Mouse (Mus musculus) hindbrain, embryonic 15.5 days (tissue): ENCODE measurements around the gene Ccdc85b. TPM values are rescaled to one million over a fixed set of nuclear protein-coding genes. Genes with fewer than 3 reads are reported as not detected.

Experiments used
- ATAC-seq: fragments of 200-750 bp; cut with Nextera tagmentation; 2 replicates; pipeline ENCODE4 v1.8.0; 2017; ENCODE audit warnings: low read depth, moderate number of reproducible peaks, moderate TSS enrichment; ENCODE audit not compliant: low FRiP score
- H3K27ac ChIP-seq: fragments of 300-500 bp; sonication (generic); replicated peaks from 2 replicates; pipeline ENCODE4 v1.5.1; 2015; ENCODE audit warnings: mild to moderate bottlenecking, inconsistent platforms
- H3K27me3 ChIP-seq: fragments of 300-500 bp; sonication (generic); 2 replicates; pipeline ENCODE4 v1.6.1; 2015; ENCODE audit warnings: control low read depth, inconsistent platforms
- H3K36me3 ChIP-seq: fragments of 300-500 bp; sonication (generic); 2 replicates; pipeline ENCODE4 v1.6.1; 2015; ENCODE audit warnings: control low read depth, inconsistent platforms
- H3K4me1 ChIP-seq: fragments of 300-500 bp; sonication (generic); replicated peaks from 2 replicates; pipeline ENCODE4 v1.6.1; 2015; ENCODE audit warnings: control low read depth, inconsistent platforms
- H3K4me2 ChIP-seq: fragments of 300-500 bp; sonication (generic); 2 replicates; pipeline ENCODE4 v1.6.1; 2015; ENCODE audit warnings: moderate library complexity, mild to moderate bottlenecking, inconsistent platforms
- H3K4me3 ChIP-seq: fragments of 300-500 bp; sonication (generic); 2 replicates; pipeline ENCODE4 v1.5.1; 2015; ENCODE audit warnings: mild to moderate bottlenecking, inconsistent platforms
- H3K9ac ChIP-seq: fragments of 300-500 bp; sonication (generic); 2 replicates; pipeline ENCODE4 v1.6.1; 2015; ENCODE audit warnings: inconsistent platforms
- H3K9me3 ChIP-seq: fragments of 300-500 bp; sonication (generic); 2 replicates; pipeline ENCODE4 v1.6.1; 2016; ENCODE audit warnings: control low read depth, inconsistent platforms
- WGBS: fragments of 180-500 bp; shearing (Covaris S2); methylation state at CpG from one replicate; pipeline ENCODE4 v1.1.7; 2015; 5-methylcytosine and 5-hydroxymethylcytosine counted together
- polyA plus RNA-seq: library from polyadenylated mRNA; unstranded; fragments of >200 nt; fragmentation: Nextera tagmentation; extraction: Ambion mirVana; gene quantifications from 2 replicates; pipeline ENCODE4 v1.2.1, GENCODE M21; 2015

Ccdc85b gene
- polyA plus RNA-seq, 1 experiment from 2014 or later, result 14.0 TPM

- Histone ChIP-seq H3K9ac (peak overlapping the region; percentile 79), H3K4me3 (peak overlapping the region; percentile 82), H3K27me3 (no peaks in the 10 kb centered on the region; the same call in 1 of the 2 replicates), H3K4me2 (peak overlapping the region; percentile 95), H3K9me3 (no peaks in the 10 kb centered on the region), H3K4me1 (peaks cover 45% of the 10 kb centered on the region), H3K27ac (no peak overlapping the region), H3K36me3 (peaks cover 28% of the 10 kb centered on the region)
- WGBS, result 94% methylated on average over 6 of the region's 6 CpGs
- no peak for ATAC-seq
These were observed 3.7 kb upstream of the Ccdc85b start for GRCm38 (mm10) chr19:5461411-5461810.

- Histone ChIP-seq H3K27me3 (no peaks in the 10 kb centered on the region; the same call in 1 of the 2 replicates), H3K9me3 (no peaks in the 10 kb centered on the region), H3K27ac (peak within 1 kb of the TSS; percentile 82), H3K9ac (peak within 1 kb of the TSS; percentile 79), H3K4me3 (peak within 1 kb of the TSS; percentile 82), H3K36me3 (peaks cover 20% of the 10 kb centered on the region), H3K4me1 (peaks cover 54% of the 10 kb centered on the region), H3K4me2 (peak within 1 kb of the TSS; percentile 95)
- under 1% methylated on average over 32 of the region's 32 CpGs for WGBS
- ATAC-seq, result peak; percentile 65
These were observed 2.8 kb upstream of the Ccdc85b start, which contains the start of gene Fibp for GRCm38 (mm10) chr19:5460465-5460911. Gene Fibp (plus strand): TSS chr19:5460615.

GRCm38 (mm10) chr19:5459896-5460295, 2.2 kb upstream of the Ccdc85b start:
- WGBS, result 26% methylated on average over 3 of the region's 3 CpGs
- Histone ChIP-seq H3K9ac (peak overlapping the region; percentile 79), H3K4me1 (peaks cover 60% of the 10 kb centered on the region), H3K9me3 (no peaks in the 10 kb centered on the region), H3K27ac (peak overlapping the region; percentile 82), H3K27me3 (no peaks in the 10 kb centered on the region; the same call in 1 of the 2 replicates), H3K4me2 (peak overlapping the region; percentile 95), H3K36me3 (peaks cover 14% of the 10 kb centered on the region), H3K4me3 (peak overlapping the region; percentile 82)
- ATAC-seq, result no peak

- Histone ChIP-seq H3K27ac (no peak overlapping the region), H3K27me3 (no peaks in the 10 kb centered on the region; the same call in 1 of the 2 replicates), H3K36me3 (peaks cover 12% of the 10 kb centered on the region), H3K9ac (no peak overlapping the region), H3K4me1 (peaks cover 57% of the 10 kb centered on the region), H3K4me2 (no peak overlapping the region), H3K9me3 (no peaks in the 10 kb centered on the region), H3K4me3 (no peak overlapping the region)
- ATAC-seq, result no peak
- WGBS, result 70% methylated on average over 7 of the region's 7 CpGs
These were observed 1.3 kb upstream of the Ccdc85b start for GRCm38 (mm10) chr19:5459019-5459418.

- under 1% methylated on average over 69 of the region's 70 CpGs for WGBS
- Histone ChIP-seq H3K36me3 (no peaks in the 10 kb centered on the region), H3K9ac (peak overlapping the region; percentile 89), H3K27me3 (no peaks in the 10 kb centered on the region; the same call in 1 of the 2 replicates), H3K9me3 (no peaks in the 10 kb centered on the region), H3K27ac (peak overlapping the region; percentile 97), H3K4me3 (peak overlapping the region; percentile 81), H3K4me2 (peak overlapping the region; percentile 84), H3K4me1 (peaks cover 52% of the 10 kb centered on the region)
- peak; percentile 93 for ATAC-seq
These were observed 560 bp downstream of the Ccdc85b start for GRCm38 (mm10) chr19:5456922-5457745.

- H3K4me3 ChIP-seq, result peak overlapping the region; percentile 81
These were observed 1.3 kb downstream of the Ccdc85b start for GRCm38 (mm10) chr19:5456241-5456921.

GRCm38 (mm10) chr19:5455568-5455967, 2.1 kb downstream of the Ccdc85b start:
- H3K4me2 ChIP-seq, result peak overlapping the region; percentile 84
- H3K9ac ChIP-seq, result peak overlapping the region; percentile 89
- no peaks in the 10 kb centered on the region for H3K36me3 ChIP-seq
- 0 out of 2 replicates have a peak overlapping the region, but pooled peaks have one; percentile 6 for H3K27ac ChIP-seq
- peaks cover 9% of the 10 kb centered on the region for H3K27me3 ChIP-seq
- peaks cover 39% of the 10 kb centered on the region for H3K4me1 ChIP-seq
- ATAC-seq, result no peak
- 52% methylated on average over 8 of the region's 8 CpGs for WGBS
- H3K4me3 ChIP-seq, result peak overlapping the region; percentile 81
- H3K9me3 ChIP-seq, result no peaks in the 10 kb centered on the region

More at GRCm38 (mm10) chr19:5456241-5456921, 1.3 kb downstream of the Ccdc85b start:
- H3K27me3 ChIP-seq, result peaks cover 4% of the 10 kb centered on the region
- peaks cover 45% of the 10 kb centered on the region for H3K4me1 ChIP-seq
- peak overlapping the region; percentile 84 for H3K4me2 ChIP-seq
- H3K9ac ChIP-seq, result peak overlapping the region; percentile 89
- ATAC-seq, result no peak; the same call in 1 of the 2 replicates
- H3K9me3 ChIP-seq, result no peaks in the 10 kb centered on the region
- WGBS, result 6% methylated on average over 26 of the region's 26 CpGs
- peak overlapping the region; percentile 97 for H3K27ac ChIP-seq
- H3K36me3 ChIP-seq, result no peaks in the 10 kb centered on the region

- Histone ChIP-seq H3K9me3 (no peaks in the 10 kb centered on the region), H3K9ac (peak overlapping the region; percentile 89; the same call in 1 of the 2 replicates), H3K4me1 (peaks cover 37% of the 10 kb centered on the region), H3K27ac (0 out of 2 replicates have a peak overlapping the region, but pooled peaks have one; percentile 6), H3K4me3 (peak overlapping the region; percentile 81; the same call in 1 of the 2 replicates), H3K4me2 (peak overlapping the region; percentile 84), H3K27me3 (peaks cover 14% of the 10 kb centered on the region), H3K36me3 (no peaks in the 10 kb centered on the region)
- WGBS, result 83% methylated on average over 12 of the region's 12 CpGs
- ATAC-seq, result no peak
These were observed 2.7 kb downstream of the Ccdc85b start for GRCm38 (mm10) chr19:5455037-5455436.

GRCm38 (mm10) chr19:5451766-5452165, 5.9 kb downstream of the Ccdc85b start:
- Histone ChIP-seq H3K27ac (no peak overlapping the region), H3K4me2 (no peak overlapping the region), H3K36me3 (no peaks in the 10 kb centered on the region), H3K4me1 (peaks cover 44% of the 10 kb centered on the region), H3K9me3 (no peaks in the 10 kb centered on the region), H3K4me3 (no peak overlapping the region), H3K9ac (no peak overlapping the region), H3K27me3 (peaks cover 47% of the 10 kb centered on the region)
- 79% methylated on average over 6 of the region's 6 CpGs for WGBS
- no peak for ATAC-seq

GRCm38 (mm10) chr19:5449673-5450072, 8.0 kb downstream of the Ccdc85b start:
- H3K36me3 ChIP-seq, result no peaks in the 10 kb centered on the region
- peaks cover 23% of the 10 kb centered on the region for H3K4me1 ChIP-seq
- ATAC-seq, result no peak
- H3K4me2 ChIP-seq, result no peak overlapping the region
- WGBS, result 92% methylated on average over 3 of the region's 3 CpGs
- H3K27me3 ChIP-seq, result peaks cover 64% of the 10 kb centered on the region
- H3K9me3 ChIP-seq, result no peaks in the 10 kb centered on the region
- no peak overlapping the region for H3K4me3 ChIP-seq
- H3K9ac ChIP-seq, result no peak overlapping the region
- H3K27ac ChIP-seq, result no peak overlapping the region

GRCm38 (mm10) chr19:5448354-5449150, 9.1 kb downstream of the Ccdc85b start:
- WGBS, result 9% methylated on average over 36 of the region's 36 CpGs
- Histone ChIP-seq H3K27ac (no peak overlapping the region), H3K4me1 (peaks cover 20% of the 10 kb centered on the region), H3K36me3 (no peaks in the 10 kb centered on the region), H3K4me3 (peak overlapping the region; percentile 63), H3K9me3 (no peaks in the 10 kb centered on the region), H3K9ac (no peak overlapping the region), H3K27me3 (peaks cover 66% of the 10 kb centered on the region), H3K4me2 (peak overlapping the region; percentile 95)
- ATAC-seq, result 0 out of 2 replicates have a peak, but pooled peaks have one; percentile 12
